Mouse (Mus musculus): ENCODE results near the gene Vmn1r234.

DNA sequence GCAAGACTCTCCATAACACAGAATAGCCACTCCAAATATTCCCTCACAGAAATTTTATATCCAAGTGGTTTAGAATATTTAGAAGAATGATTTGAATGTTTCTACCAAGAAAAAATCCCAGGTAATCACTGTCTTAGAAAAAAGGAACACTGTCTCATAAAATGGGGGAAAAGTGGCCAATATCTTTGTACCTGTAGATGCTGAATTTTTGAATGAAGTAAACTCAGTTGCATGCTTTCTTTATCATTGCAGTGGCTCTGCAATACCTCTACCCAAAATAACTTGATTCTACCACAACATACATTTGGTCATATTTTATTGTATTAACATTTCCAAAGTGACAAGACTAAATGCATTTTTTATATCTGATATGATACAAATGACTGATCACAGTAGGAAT lies 30.2 kb downstream of the Vmn1r234 start, which contains the start of gene Vmn1r235:
- TF ChIP-seq EP300 (IDR thresholded peaks at IDR 0.05) (no peak), CTCF (IDR thresholded peaks at IDR 0.05) (no peak)

All from lung, postnatal 0 days (tissue).